Mouse (Mus musculus) neural tube, embryonic 13.5 days (tissue): ENCODE results near the gene Gprin3. TPM values are rescaled to one million over a fixed set of nuclear protein-coding genes. Genes with fewer than 3 reads are reported as not detected.

ENCODE experiments used
- ATAC-seq: fragments of 200-750 bp; cut with Nextera tagmentation; 2 replicates; pipeline ENCODE4 v1.8.0; 2017; ENCODE audit warnings: low read depth, mild to moderate bottlenecking, moderate TSS enrichment, moderate library complexity
- H3K27ac ChIP-seq: fragments of 300-500 bp; sonication (generic); replicated peaks from 2 replicates; pipeline ENCODE4 v1.5.1; 2015; ENCODE audit warnings: moderate library complexity, mild to moderate bottlenecking, inconsistent platforms
- H3K27me3 ChIP-seq: fragments of 300-500 bp; sonication (generic); 2 replicates; pipeline ENCODE4 v1.6.1; 2015; ENCODE audit warnings: mild to moderate bottlenecking, inconsistent platforms
- H3K36me3 ChIP-seq: fragments of 300-500 bp; sonication (generic); 2 replicates; pipeline ENCODE4 v1.6.1; 2015; ENCODE audit warnings: mild to moderate bottlenecking, inconsistent platforms
- H3K4me1 ChIP-seq: fragments of 300-500 bp; sonication (generic); replicated peaks from 2 replicates; pipeline ENCODE4 v1.6.1; 2015; ENCODE audit warnings: inconsistent platforms
- H3K4me2 ChIP-seq: fragments of 300-500 bp; sonication (generic); 2 replicates; pipeline ENCODE4 v1.6.1; 2015; ENCODE audit warnings: inconsistent platforms, mild to moderate bottlenecking, moderate library complexity
- H3K4me3 ChIP-seq: fragments of 300-500 bp; sonication (generic); 2 replicates; pipeline ENCODE4 v1.5.1; 2015; ENCODE audit warnings: mild to moderate bottlenecking, inconsistent platforms
- H3K9ac ChIP-seq: fragments of 300-500 bp; sonication (generic); 2 replicates; pipeline ENCODE4 v1.6.1; 2015; ENCODE audit warnings: moderate library complexity, mild to moderate bottlenecking, inconsistent platforms
- H3K9me3 ChIP-seq: fragments of 300-500 bp; sonication (generic); 2 replicates; pipeline ENCODE4 v1.6.1; 2016; ENCODE audit warnings: inconsistent platforms
- WGBS: fragments of 180-500 bp; shearing (Covaris S2); methylation state at CpG from one replicate; pipeline ENCODE4 v1.1.7; 2015; 5-methylcytosine and 5-hydroxymethylcytosine counted together
- polyA plus RNA-seq: library from polyadenylated mRNA; unstranded; fragments of >200 nt; fragmentation: Nextera tagmentation; extraction: Ambion mirVana; gene quantifications from 2 replicates; pipeline ENCODE4 v1.2.1, GENCODE M21; 2015

Gene Gprin3
- polyA plus RNA-seq = 1.4 and 1.7 TPM in 2 replicates

- H3K27ac ChIP-seq = peak within 1 kb of the TSS; percentile 57; the same call in 1 of the 2 replicates
- ATAC-seq = peak; percentile 97
- H3K4me2 ChIP-seq = peak within 1 kb of the TSS; percentile 81
- H3K4me1 ChIP-seq = peaks cover 10% of the 10 kb centered on the region
- peak within 1 kb of the TSS; percentile 73 for H3K9ac ChIP-seq
- WGBS = 10% methylated on average over 34 of the region's 34 CpGs
- no peaks in the 10 kb centered on the region for H3K36me3 ChIP-seq
- H3K9me3 ChIP-seq = no peaks in the 10 kb centered on the region
- H3K4me3 ChIP-seq = peak within 1 kb of the TSS; percentile 46
- H3K27me3 ChIP-seq = peaks cover 6% of the 10 kb centered on the region; the same call in 1 of the 2 replicates
Measured at GRCm38 (mm10) chr6:59425824-59426533, at the start of gene Gprin3. Gene Gprin3, minus strand, starts transcription at chr6:59426294.

DNA sequence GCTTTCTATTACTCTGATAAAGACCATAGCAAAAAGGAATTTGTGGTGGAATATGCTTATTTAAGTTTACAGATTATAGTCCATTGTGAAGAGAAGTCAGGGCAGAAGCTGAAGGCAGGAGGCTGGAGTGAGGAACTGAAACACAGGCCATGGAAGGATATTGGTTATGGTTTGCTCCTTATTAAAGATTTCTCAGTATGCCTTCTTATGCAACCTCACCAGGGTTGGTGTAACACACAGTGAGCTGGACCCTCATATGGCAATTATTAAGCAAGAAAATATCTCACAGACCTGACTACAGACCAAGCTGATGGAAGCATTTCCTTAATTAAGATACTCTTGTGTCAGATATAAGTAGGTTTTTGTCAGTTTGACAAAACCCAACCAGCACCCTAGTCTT lies 32.8 kb upstream of the Gprin3 start:
- Histone ChIP-seq H3K4me3 (no peak overlapping the region), H3K27me3 (no peaks in the 10 kb centered on the region), H3K36me3 (no peaks in the 10 kb centered on the region), H3K4me2 (no peak overlapping the region), H3K9ac (no peak overlapping the region), H3K9me3 (no peaks in the 10 kb centered on the region), H3K4me1 (no peaks in the 10 kb centered on the region), H3K27ac (no peak overlapping the region)
- no peak for ATAC-seq

GRCm38 (mm10) chr6:59456116-59456515 lies 30.0 kb upstream of the Gprin3 start:
- ATAC-seq = no peak
- Histone ChIP-seq H3K4me1 (no peaks in the 10 kb centered on the region), H3K9me3 (no peaks in the 10 kb centered on the region), H3K9ac (no peak overlapping the region), H3K4me2 (no peak overlapping the region), H3K27me3 (no peaks in the 10 kb centered on the region), H3K36me3 (no peaks in the 10 kb centered on the region), H3K4me3 (no peak overlapping the region), H3K27ac (no peak overlapping the region)
- WGBS = 62% methylated on average over 1 of the region's 1 CpGs

DNA sequence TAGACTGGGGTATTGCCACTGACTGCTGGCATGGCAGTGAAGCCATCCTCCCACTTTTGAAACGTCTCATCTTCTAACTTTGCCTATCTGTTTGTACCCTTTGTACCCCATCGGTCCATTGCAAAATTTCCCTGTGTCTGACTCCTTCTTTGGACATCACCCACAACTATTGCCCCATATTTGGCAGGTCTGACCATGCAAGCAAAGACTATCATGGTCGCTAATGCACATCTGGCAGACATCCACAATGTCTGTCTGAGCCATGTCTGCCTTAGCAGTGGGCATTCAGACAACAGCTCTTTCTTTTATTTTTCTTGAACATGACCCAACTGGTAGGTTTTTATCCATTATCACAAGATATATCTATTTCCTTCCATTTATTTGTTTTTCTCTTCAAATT lies 25.3 kb upstream of the Gprin3 start:
- Histone ChIP-seq H3K4me1 (no peaks in the 10 kb centered on the region), H3K27me3 (no peaks in the 10 kb centered on the region), H3K4me2 (no peak overlapping the region), H3K27ac (no peak overlapping the region), H3K9ac (no peak overlapping the region), H3K9me3 (no peaks in the 10 kb centered on the region), H3K4me3 (no peak overlapping the region), H3K36me3 (no peaks in the 10 kb centered on the region)
- ATAC-seq = no peak
- 83% methylated on average over 3 of the region's 3 CpGs for WGBS

DNA sequence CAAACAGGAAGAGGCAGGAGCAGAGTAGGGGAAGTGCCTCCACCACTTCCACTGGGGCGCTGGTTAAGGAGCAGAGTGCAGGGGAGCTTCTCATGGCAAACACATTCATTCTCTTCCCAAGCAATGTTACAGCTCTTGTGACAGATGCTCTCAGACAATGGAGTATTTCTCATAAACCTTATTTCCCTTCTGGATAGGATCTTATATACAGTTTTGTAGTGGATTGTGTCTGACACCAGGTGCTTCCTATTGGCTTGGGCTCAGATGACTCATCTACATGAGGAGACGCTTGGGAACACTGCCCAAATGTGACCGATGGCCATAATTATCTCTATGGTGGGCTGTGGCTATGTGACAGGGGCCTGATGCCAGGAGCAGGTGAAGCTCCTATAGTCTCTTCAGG lies 19.0 kb upstream of the Gprin3 start:
- 79% methylated on average over 3 of the region's 3 CpGs for WGBS
- ATAC-seq = no peak

DNA sequence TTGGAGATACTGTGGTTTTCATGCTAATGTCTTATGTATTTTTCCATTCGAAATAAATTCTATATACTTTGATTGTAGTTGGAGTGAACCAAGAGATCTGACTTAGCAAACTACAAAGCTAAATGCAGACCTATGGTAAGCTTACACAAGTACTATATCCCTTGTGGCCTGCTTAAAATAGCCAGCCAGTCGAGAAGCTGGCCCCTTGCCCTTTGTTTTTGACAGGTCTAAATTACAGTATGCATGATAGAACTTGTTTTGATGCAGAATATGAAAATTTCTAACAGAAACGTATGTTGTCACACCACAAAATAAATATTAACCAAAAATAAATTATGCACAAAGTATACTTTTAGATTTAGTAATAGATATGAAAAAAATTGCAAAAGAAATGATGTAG lies 9.8 kb upstream of the Gprin3 start:
- Histone ChIP-seq H3K9me3 (no peaks in the 10 kb centered on the region), H3K36me3 (no peaks in the 10 kb centered on the region), H3K4me3 (no peak overlapping the region), H3K9ac (no peak overlapping the region), H3K27ac (no peak overlapping the region), H3K4me1 (no peaks in the 10 kb centered on the region), H3K27me3 (no peaks in the 10 kb centered on the region), H3K4me2 (no peak overlapping the region)
- WGBS = 65% methylated on average over 3 of the region's 3 CpGs
- ATAC-seq = no peak

More for the DNA sequence above, 19.0 kb upstream of the Gprin3 start:
- Histone ChIP-seq H3K9ac (no peak overlapping the region), H3K9me3 (no peaks in the 10 kb centered on the region), H3K4me1 (no peaks in the 10 kb centered on the region), H3K27ac (no peak overlapping the region), H3K4me2 (no peak overlapping the region), H3K36me3 (no peaks in the 10 kb centered on the region), H3K4me3 (no peak overlapping the region), H3K27me3 (no peaks in the 10 kb centered on the region)

DNA sequence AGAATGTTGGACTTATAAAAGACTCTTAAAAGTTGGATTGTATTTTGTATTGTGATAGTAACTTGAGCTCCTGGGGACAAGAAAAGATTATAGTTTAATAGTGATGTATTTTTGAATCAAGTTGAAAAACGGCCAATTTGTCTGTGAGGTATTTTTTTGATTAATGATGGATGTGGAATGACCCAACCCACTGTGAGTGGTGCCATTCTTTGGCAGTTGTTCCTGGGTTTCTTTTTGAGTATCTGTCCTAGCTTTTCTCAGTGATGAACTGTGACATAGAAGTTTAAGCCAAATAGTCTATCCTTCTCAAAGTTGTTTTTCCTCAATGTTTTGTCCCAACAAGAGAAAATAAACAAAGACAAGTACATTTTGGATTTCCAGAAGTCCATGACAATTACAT lies 7.0 kb upstream of the Gprin3 start:
- H3K4me1 ChIP-seq = no peaks in the 10 kb centered on the region
- no peaks in the 10 kb centered on the region for H3K27me3 ChIP-seq
- H3K4me2 ChIP-seq = no peak overlapping the region
- H3K9me3 ChIP-seq = no peaks in the 10 kb centered on the region
- H3K9ac ChIP-seq = no peak overlapping the region
- no peak overlapping the region for H3K27ac ChIP-seq
- 67% methylated on average over 1 of the region's 1 CpGs for WGBS
- H3K4me3 ChIP-seq = no peak overlapping the region
- ATAC-seq = no peak
- H3K36me3 ChIP-seq = no peaks in the 10 kb centered on the region

DNA sequence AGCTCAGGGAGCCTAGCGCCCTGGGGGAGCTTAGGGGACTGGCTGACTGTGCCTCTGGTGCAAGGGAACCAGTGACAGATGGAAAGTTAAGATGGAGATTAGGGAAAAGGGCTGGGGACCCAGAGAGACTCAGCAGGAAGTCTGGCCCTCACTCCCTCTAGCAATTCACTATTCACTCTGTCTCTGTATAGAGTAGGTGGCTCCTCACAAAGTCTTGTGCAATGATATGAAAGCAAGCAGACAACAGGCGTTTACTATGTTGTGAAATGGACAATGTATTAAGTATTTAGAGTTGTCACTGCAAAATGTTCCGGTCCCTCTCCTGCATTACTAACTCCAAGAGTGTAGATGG lies 416 bp upstream of the Gprin3 start:
- peak overlapping the region; percentile 46 for H3K4me3 ChIP-seq
- peak overlapping the region; percentile 57; the same call in 1 of the 2 replicates for H3K27ac ChIP-seq
- WGBS = 48% methylated on average over 3 of the region's 3 CpGs
- ATAC-seq = peak; percentile 57; the same call in 1 of the 2 replicates
- no peaks in the 10 kb centered on the region for H3K36me3 ChIP-seq
- H3K4me2 ChIP-seq = peak overlapping the region; percentile 81
- peaks cover 6% of the 10 kb centered on the region; the same call in 1 of the 2 replicates for H3K27me3 ChIP-seq
- peaks cover 10% of the 10 kb centered on the region for H3K4me1 ChIP-seq
- peak overlapping the region; percentile 73 for H3K9ac ChIP-seq
- no peaks in the 10 kb centered on the region for H3K9me3 ChIP-seq

GRCm38 (mm10) chr6:59424871-59425740 lies 988 bp downstream of the Gprin3 start:
- ATAC-seq = no peak
- Histone ChIP-seq H3K4me1 (peaks cover 10% of the 10 kb centered on the region), H3K27ac (no peak overlapping the region), H3K4me3 (0 out of 2 replicates have a peak overlapping the region, but pooled peaks have one; percentile 46), H3K36me3 (no peaks in the 10 kb centered on the region), H3K4me2 (peak overlapping the region; percentile 81), H3K9me3 (no peaks in the 10 kb centered on the region), H3K9ac (no peak overlapping the region), H3K27me3 (peaks cover 6% of the 10 kb centered on the region; the same call in 1 of the 2 replicates)
- 80% methylated on average over 10 of the region's 10 CpGs for WGBS

DNA sequence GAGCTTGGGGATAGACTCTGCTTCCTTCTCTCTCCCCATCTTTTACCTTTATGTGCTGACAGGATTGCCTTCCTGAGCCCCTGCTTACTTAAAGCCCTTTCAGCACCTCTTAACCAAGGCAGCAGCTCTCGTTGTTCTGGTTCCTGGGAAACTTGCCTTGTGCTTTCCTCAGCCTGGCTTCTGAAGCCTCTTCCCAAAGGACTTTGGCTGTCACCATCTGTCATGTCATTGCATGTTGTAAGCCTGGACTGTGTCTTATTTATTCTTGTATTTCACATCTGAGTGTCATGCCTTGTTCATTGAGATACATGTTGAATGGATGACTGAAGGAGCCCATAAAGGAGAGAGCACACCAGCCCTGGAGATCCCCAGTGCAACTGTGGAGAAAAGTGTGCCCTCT lies 2.3 kb downstream of the Gprin3 start:
- Histone ChIP-seq H3K4me1 (peaks cover 10% of the 10 kb centered on the region), H3K27me3 (peaks cover 6% of the 10 kb centered on the region; the same call in 1 of the 2 replicates), H3K9ac (no peak overlapping the region), H3K27ac (no peak overlapping the region), H3K4me3 (no peak overlapping the region), H3K4me2 (no peak overlapping the region), H3K36me3 (no peaks in the 10 kb centered on the region), H3K9me3 (no peaks in the 10 kb centered on the region)
- no peak for ATAC-seq
- WGBS = 77% methylated on average over 1 of the region's 1 CpGs

DNA sequence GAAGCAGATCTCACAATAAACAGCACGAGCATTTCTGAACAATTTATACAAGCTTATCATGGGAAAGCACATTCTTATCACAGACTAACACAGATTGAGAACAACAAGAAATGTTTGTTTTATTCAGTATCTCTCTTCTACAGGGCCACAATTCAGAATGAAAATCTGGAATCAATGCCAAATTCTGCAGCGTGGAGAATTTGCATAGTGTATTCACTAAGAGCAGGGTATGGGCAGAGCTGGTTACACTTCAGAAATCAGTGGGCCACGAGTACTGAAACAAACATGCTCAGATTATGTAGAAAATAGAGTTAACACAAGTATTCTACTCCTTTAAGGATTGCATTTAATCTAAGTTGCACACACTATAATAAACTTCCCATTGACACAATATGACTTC lies 6.8 kb downstream of the Gprin3 start:
- Histone ChIP-seq H3K36me3 (no peaks in the 10 kb centered on the region), H3K4me2 (no peak overlapping the region), H3K27ac (no peak overlapping the region), H3K27me3 (no peaks in the 10 kb centered on the region), H3K4me3 (no peak overlapping the region), H3K9ac (no peak overlapping the region), H3K9me3 (no peaks in the 10 kb centered on the region), H3K4me1 (no peaks in the 10 kb centered on the region)
- no peak for ATAC-seq
- WGBS = 65% methylated on average over 3 of the region's 3 CpGs

DNA sequence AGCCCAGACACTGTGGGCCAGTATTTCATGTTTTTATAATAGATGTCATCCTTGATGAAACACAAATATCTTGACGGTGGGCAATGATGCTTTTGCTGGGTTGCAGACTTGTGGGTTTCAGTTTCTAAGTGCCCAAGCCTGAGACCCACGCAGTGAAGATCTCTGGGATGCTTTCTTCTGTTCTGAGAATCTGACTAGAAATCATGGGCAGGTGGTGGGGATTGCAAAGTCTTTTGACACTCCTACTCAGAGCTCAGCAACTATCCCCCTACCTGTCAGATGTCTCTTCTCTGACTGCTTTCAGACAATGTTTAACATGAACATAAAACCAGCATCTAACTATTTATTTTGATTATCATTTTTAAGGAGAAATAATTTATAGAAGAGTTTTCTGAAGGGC lies 7.4 kb downstream of the Gprin3 start:
- Histone ChIP-seq H3K27me3 (no peaks in the 10 kb centered on the region), H3K4me3 (no peak overlapping the region), H3K9ac (no peak overlapping the region), H3K27ac (no peak overlapping the region), H3K36me3 (no peaks in the 10 kb centered on the region), H3K9me3 (no peaks in the 10 kb centered on the region), H3K4me2 (no peak overlapping the region), H3K4me1 (no peaks in the 10 kb centered on the region)
- 76% methylated on average over 2 of the region's 2 CpGs for WGBS
- no peak for ATAC-seq
